Mouse (Mus musculus) cerebellum, adult 2 months (tissue): ENCODE results near the gene Faf1.

Experiments used
- CTCF ChIP-seq: fragments of 200-500 bp; IDR thresholded peaks from 2 replicates; pipeline ENCODE4 v1.5.1; 2011; ENCODE audit warnings: low read depth, mild to moderate bottlenecking, control low read depth, low read length, moderate library complexity, borderline replicate concordance; ENCODE audit not compliant: insufficient read depth
- POLR2A ChIP-seq: fragments of 200-500 bp; IDR thresholded peaks from 2 replicates; pipeline ENCODE4 v1.6.1; 2011; ENCODE audit warnings: low read length, control low read depth, borderline replicate concordance; ENCODE audit not compliant: insufficient read depth

DNA sequence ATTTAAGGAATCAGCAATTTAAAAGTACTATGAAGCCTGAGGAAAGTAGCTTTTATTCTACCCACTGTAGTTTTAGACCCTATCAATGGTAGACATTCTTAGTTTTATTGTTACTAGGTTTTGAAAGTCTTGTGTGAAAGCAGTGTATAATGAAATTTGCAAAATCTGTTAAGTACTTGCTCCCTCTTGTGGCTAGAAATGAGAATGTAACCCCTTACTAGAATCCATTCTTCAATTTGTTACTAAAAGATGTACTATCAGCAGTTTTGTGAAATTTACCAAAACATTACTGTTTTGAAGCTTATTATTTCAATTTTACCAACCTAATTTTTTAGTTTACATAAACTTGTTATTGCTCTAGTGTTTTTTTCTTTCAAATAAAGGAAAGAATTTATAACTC lies 27.2 kb downstream of the Faf1 start:
- no peak for TF ChIP-seq POLR2A
- peak; percentile 36; the same call in 1 of the 2 replicates for TF ChIP-seq CTCF
